Mouse (Mus musculus): ENCODE measurements around the gene Ptprs. TPM values are rescaled to one million over a fixed set of nuclear protein-coding genes. Genes with fewer than 3 reads are reported as not detected.

Ptprs gene
- 11.4 and 29.3 TPM in 2 replicates for polyA plus RNA-seq (2012; ENCODE audit: low replicate concordance)

GRCm38 (mm10) chr17:56476402-56476752 is at the start of gene Ptprs:
Gene Ptprs, minus strand, starts transcription at chr17:56476483.

GRCm38 (mm10) chr17:56512310-56512709 is 36.0 kb upstream of the Ptprs start, which contains the start of gene Znrf4:
Gene Znrf4, minus strand, starts transcription at chr17:56512431.

Other genes starting within 250 kb of the Ptprs start
- 16.0 and 29.3 TPM in 2 replicates for gene Fem1a, start 219.7 kb downstream of the Ptprs start, polyA plus RNA-seq (2012; ENCODE audit: low replicate concordance)
- gene Ticam1, start 199.7 kb downstream of the Ptprs start, polyA plus RNA-seq (2012; ENCODE audit: low replicate concordance) = 20.8 and 31.5 TPM in 2 replicates
- 8.5 and 12.1 TPM in 2 replicates for gene Plin3, start 183.6 kb downstream of the Ptprs start, polyA plus RNA-seq (2012; ENCODE audit: low replicate concordance)
- gene Arrdc5, start 176.2 kb downstream of the Ptprs start, polyA plus RNA-seq (2012; ENCODE audit: low replicate concordance) = not detected in 2 replicates
- 42.3 and 96.8 TPM in 2 replicates for gene Uhrf1, start 173.2 kb downstream of the Ptprs start, polyA plus RNA-seq (2012; ENCODE audit: low replicate concordance)
- gene Kdm4b, start 150.4 kb downstream of the Ptprs start, polyA plus RNA-seq (2012; ENCODE audit: low replicate concordance) = 24.5 and 26.9 TPM in 2 replicates
- gene Znrf4, start 35.9 kb upstream of the Ptprs start, polyA plus RNA-seq (2012; ENCODE audit: low replicate concordance) = not detected in 2 replicates
- gene Gm20219, start 77.9 kb upstream of the Ptprs start, polyA plus RNA-seq (2012; ENCODE audit: low replicate concordance) = 0.24 and 1.5 TPM in 2 replicates
- gene Safb2, start 108.1 kb upstream of the Ptprs start, polyA plus RNA-seq (2012; ENCODE audit: low replicate concordance) = 103 and 278 TPM in 2 replicates
- 48.7 and 140 TPM in 2 replicates for gene Safb, start 108.3 kb upstream of the Ptprs start, polyA plus RNA-seq (2012; ENCODE audit: low replicate concordance)
- 17.6 and 130 TPM in 2 replicates for gene 2410015M20Rik, start 133.3 kb upstream of the Ptprs start, polyA plus RNA-seq (2012; ENCODE audit: low replicate concordance)
- gene Rpl36, start 136.9 kb upstream of the Ptprs start, polyA plus RNA-seq (2012; ENCODE audit: low replicate concordance) = 3,958 and 5,079 TPM in 2 replicates
- 86.9 and 144 TPM in 2 replicates for gene Lonp1, start 150.4 kb upstream of the Ptprs start, polyA plus RNA-seq (2012; ENCODE audit: low replicate concordance)
- gene Catsperd, start 151.7 kb upstream of the Ptprs start, polyA plus RNA-seq (2012; ENCODE audit: low replicate concordance) = not detected in 2 replicates
- 102 and 138 TPM in 2 replicates for gene Ranbp3, start 196.8 kb upstream of the Ptprs start, polyA plus RNA-seq (2012; ENCODE audit: low replicate concordance)
- gene Ndufa11, start 241.3 kb upstream of the Ptprs start, polyA plus RNA-seq (2012; ENCODE audit: low replicate concordance) = 88.2 and 116 TPM in 2 replicates
- 8.6 and 9.8 TPM in 2 replicates for gene Vmac, start 241.5 kb upstream of the Ptprs start, polyA plus RNA-seq (2012; ENCODE audit: low replicate concordance)